Comparison of ENCODE assay signal across 18 mouse cellular contexts in genomic region chr6:146673696-146674095, GRCm38 (mm10). TPM values are rescaled to one million over a fixed set of nuclear protein-coding genes. Genes with fewer than 3 reads are reported as not detected.
DNase-seq lines count a peak whose midpoint lies in the region; ATAC-seq and TF ChIP-seq lines count a peak whose summit lies in the region.
"Had no signal": no experiment of that assay in that cellular context is flagged by ENCODE, and none has a peak within 500 bp of the region (broad histone marks: within the 10 kb centered on the region; RNA-seq: fewer than 3 reads in every experiment).

No protein-coding gene starts in this region.

- no peak overlapping the region for H3K4me2 ChIP-seq in heart, embryonic 14.5 days (ENCODE audit: low read length)
- no peak overlapping the region for H3K4me2 ChIP-seq in stomach, postnatal 0 days (replicated peaks; ENCODE audit: low read depth)
- H3K4me2 ChIP-seq: embryonic facial prominence, embryonic 12.5 days; forebrain, embryonic 13.5 days; forebrain, embryonic 15.5 days had no signal

- TF ChIP-seq CTCF in stomach, postnatal 0 days (IDR thresholded peaks at IDR 0.05; ENCODE audit: low read depth), result no peak

- no peaks in the 10 kb centered on the region for H3K36me3 ChIP-seq in heart, embryonic 10.5 days
- H3K36me3 ChIP-seq in heart, embryonic 14.5 days (ENCODE audit: control insufficient read depth, insufficient read depth, low read length), result no peaks in the 10 kb centered on the region
- no peaks in the 10 kb centered on the region for H3K36me3 ChIP-seq in stomach, postnatal 0 days (ENCODE audit: control insufficient read depth, insufficient read depth, low read length)
- H3K36me3 ChIP-seq: embryonic facial prominence, embryonic 10.5 days; embryonic facial prominence, embryonic 12.5 days; forebrain, embryonic 15.5 days had no signal

- no peak for TF ChIP-seq EP300 in stomach, postnatal 0 days (optimal IDR thresholded peaks at IDR 0.05)

- intact Hi-C loops in heart, postnatal 14 days (cut with DNase I), result no loop called here
- intact Hi-C loops in heart, postnatal 25 days (cut with DNase I), result no loop called here

- no peak for ATAC-seq in heart, embryonic 14.5 days (ENCODE audit: insufficient number of reproducible peaks, insufficient read depth, low FRiP score, low read depth)
- no peak for ATAC-seq in stomach, postnatal 0 days (ENCODE audit: low FRiP score, low TSS enrichment)
- ATAC-seq: forebrain, embryonic 13.5 days; forebrain, embryonic 15.5 days had no signal

- peak overlapping the region; percentile 86; the same call in 1 of the 2 replicates for H3K27ac ChIP-seq in heart, embryonic 10.5 days
- H3K27ac ChIP-seq in heart, embryonic 14.5 days (replicated peaks in 1 of 2; ENCODE audit: control insufficient read depth in 1 of 2, insufficient read depth in 1 of 2, low read depth in 2 of 2, low read length in 2 of 2), result peak overlapping the region; percentile 1 to 92; a peak in 1 of 4 replicates
- no peak overlapping the region for H3K27ac ChIP-seq in stomach, postnatal 0 days (replicated peaks)
- H3K27ac ChIP-seq: embryonic facial prominence, embryonic 10.5 days; embryonic facial prominence, embryonic 12.5 days; forebrain, embryonic 13.5 days; forebrain, embryonic 15.5 days had no signal

- H3K9me3 ChIP-seq in heart, embryonic 10.5 days, result 0 out of 2 replicates have a peak, but pooled peaks cover 5% of the 10 kb centered on the region
- peaks cover 7% of the 10 kb centered on the region; the same call in 1 of the 2 replicates for H3K9me3 ChIP-seq in heart, embryonic 14.5 days (ENCODE audit: control insufficient read depth, low read length)
- no peaks in the 10 kb centered on the region for H3K9me3 ChIP-seq in stomach, postnatal 0 days (ENCODE audit: control insufficient read depth, low read length)
- H3K9me3 ChIP-seq: embryonic facial prominence, embryonic 12.5 days; forebrain, embryonic 15.5 days had no signal

- H3K9ac ChIP-seq in heart, embryonic 14.5 days (ENCODE audit: low read length), result no peak overlapping the region
- no peak overlapping the region for H3K9ac ChIP-seq in stomach, postnatal 0 days (ENCODE audit: low read length)
- H3K9ac ChIP-seq: embryonic facial prominence, embryonic 12.5 days; forebrain, embryonic 13.5 days; forebrain, embryonic 15.5 days had no signal

- peaks cover 57% of the 10 kb centered on the region for H3K4me1 ChIP-seq in heart, embryonic 10.5 days
- H3K4me1 ChIP-seq in heart, embryonic 14.5 days (ENCODE audit: control insufficient read depth in 2 of 2, insufficient read depth in 2 of 2, low read length in 2 of 2), result peaks cover 49 to 71% of the 10 kb centered on the region in 2 experiments
- H3K4me1 ChIP-seq in stomach, postnatal 0 days (replicated peaks; ENCODE audit: control insufficient read depth, insufficient read depth), result no peaks in the 10 kb centered on the region
- H3K4me1 ChIP-seq: embryonic facial prominence, embryonic 10.5 days; embryonic facial prominence, embryonic 12.5 days; forebrain, embryonic 13.5 days; forebrain, embryonic 15.5 days had no signal

- peak; percentile 11 for DNase-seq in heart, embryonic 10.5 days (ENCODE audit: low spot score)
- DNase-seq in heart, postnatal 14 days, result no peak
- DNase-seq in heart, postnatal 25 days (ENCODE audit: low spot score), result no peak
- peak; percentile 32 for DNase-seq in testis, postnatal 10 days (ENCODE audit: low spot score)
- peak; percentile 58 for DNase-seq in testis, postnatal 14 days (ENCODE audit: low spot score)
- no peak for DNase-seq in stomach, postnatal 0 days (ENCODE audit: low spot score)
- DNase-seq: adrenal gland, adult 2 months; adrenal gland, postnatal 36 days; cerebellum, adult 11-12 months; cerebellum, adult 2 months; cerebellum, adult 9-10 months; cerebellum, postnatal 10 days; cerebellum, postnatal 25 days had no signal

- no peak overlapping the region for H3K4me3 ChIP-seq in heart, embryonic 10.5 days
- no peak overlapping the region for H3K4me3 ChIP-seq in heart, embryonic 14.5 days (ENCODE audit: control insufficient read depth in 1 of 2, insufficient read depth in 1 of 2, low read depth in 1 of 2, low read length in 2 of 2)
- H3K4me3 ChIP-seq in stomach, postnatal 0 days (ENCODE audit: low read depth, low read length), result no peak overlapping the region
- H3K4me3 ChIP-seq: embryonic facial prominence, embryonic 10.5 days; embryonic facial prominence, embryonic 12.5 days; forebrain, embryonic 13.5 days; forebrain, embryonic 15.5 days had no signal

- WGBS in heart, embryonic 10.5 days, result 80% methylated on average over 4 of the region's 4 CpGs
- WGBS in heart, embryonic 14.5 days, result 85% methylated on average over 4 of the region's 4 CpGs
- WGBS in stomach, postnatal 0 days, result 87% methylated on average over 4 of the region's 4 CpGs

- H3K27me3 ChIP-seq in heart, embryonic 10.5 days (ENCODE audit: insufficient read depth, poor library complexity, severe bottlenecking), result no peaks in the 10 kb centered on the region
- no peaks in the 10 kb centered on the region for H3K27me3 ChIP-seq in heart, embryonic 14.5 days (ENCODE audit: control insufficient read depth, insufficient read depth, low read length)
- H3K27me3 ChIP-seq in stomach, postnatal 0 days (ENCODE audit: control insufficient read depth, insufficient read depth, low read length), result no peaks in the 10 kb centered on the region
- H3K27me3 ChIP-seq: embryonic facial prominence, embryonic 12.5 days; forebrain, embryonic 13.5 days; forebrain, embryonic 15.5 days had no signal

RNA-seq across cellular contexts. Expression of gene Tm7sf3, which starts 31.1 kb away (rescaled TPM):
- polyA plus RNA-seq in heart, embryonic 10.5 days (2016; fragmentation: Nextera tagmentation; extraction: Ambion mirVana), result 38.3 and 46.9 TPM in 2 replicates
- total RNA-seq in heart, postnatal 14 days (2021), result 10 to 100 TPM; 18.1 to 19.9 TPM
- 43.2 and 44.7 TPM in 2 replicates for polyA plus RNA-seq in heart, embryonic 14.5 days (2014; fragmentation: Nextera tagmentation; extraction: Ambion mirVana)
- total RNA-seq in heart, postnatal 25 days (2021), result 10 to 100 TPM; 14.8 to 16.2 TPM
- 21.9 and 24.5 TPM in 2 replicates for polyA plus RNA-seq in stomach, postnatal 0 days (2015; fragmentation: Nextera tagmentation; extraction: Ambion mirVana)

RNA-seq across cellular contexts. Expression of gene Med21, which starts 31.3 kb away (rescaled TPM):
- polyA plus RNA-seq in heart, embryonic 10.5 days (2016; fragmentation: Nextera tagmentation; extraction: Ambion mirVana), result 123 and 129 TPM in 2 replicates
- 10 to 100 TPM; 51.3 to 55.2 TPM for total RNA-seq in heart, postnatal 14 days (2021)
- 153 and 156 TPM in 2 replicates for polyA plus RNA-seq in heart, embryonic 14.5 days (2014; fragmentation: Nextera tagmentation; extraction: Ambion mirVana)
- 10 to 100 TPM; 46.8 to 52.4 TPM for total RNA-seq in heart, postnatal 25 days (2021)
- polyA plus RNA-seq in stomach, postnatal 0 days (2015; fragmentation: Nextera tagmentation; extraction: Ambion mirVana), result 106 and 107 TPM in 2 replicates

RNA-seq across cellular contexts. Expression of gene Stk38l, which starts 51.1 kb away (rescaled TPM):
- 31.7 and 40.6 TPM in 2 replicates for polyA plus RNA-seq in heart, embryonic 10.5 days (2016; fragmentation: Nextera tagmentation; extraction: Ambion mirVana)
- total RNA-seq in heart, postnatal 14 days (2021), result 10 to 100 TPM; 14.9 to 15.8 TPM
- polyA plus RNA-seq in heart, embryonic 14.5 days (2014; fragmentation: Nextera tagmentation; extraction: Ambion mirVana), result 43.1 and 43.2 TPM in 2 replicates
- 10 to 100 TPM; 12.6 to 14.6 TPM for total RNA-seq in heart, postnatal 25 days (2021)
- polyA plus RNA-seq in stomach, postnatal 0 days (2015; fragmentation: Nextera tagmentation; extraction: Ambion mirVana), result 16.9 and 17.3 TPM in 2 replicates

Comparison
In these comparisons a context has a peak if more than half of its experiments do, and no peak if none do; other contexts are left out.
1. DNase-seq: peak in heart, embryonic 10.5 days (single experiment), testis, postnatal 10 days (single experiment) and testis, postnatal 14 days (single experiment); none in heart, postnatal 14 days (0 of 2), heart, postnatal 25 days (single experiment) and stomach, postnatal 0 days (single experiment).